Mouse (Mus musculus): ENCODE measurements around the gene Eif4ebp2.

Gene Eif4ebp2

DNA sequence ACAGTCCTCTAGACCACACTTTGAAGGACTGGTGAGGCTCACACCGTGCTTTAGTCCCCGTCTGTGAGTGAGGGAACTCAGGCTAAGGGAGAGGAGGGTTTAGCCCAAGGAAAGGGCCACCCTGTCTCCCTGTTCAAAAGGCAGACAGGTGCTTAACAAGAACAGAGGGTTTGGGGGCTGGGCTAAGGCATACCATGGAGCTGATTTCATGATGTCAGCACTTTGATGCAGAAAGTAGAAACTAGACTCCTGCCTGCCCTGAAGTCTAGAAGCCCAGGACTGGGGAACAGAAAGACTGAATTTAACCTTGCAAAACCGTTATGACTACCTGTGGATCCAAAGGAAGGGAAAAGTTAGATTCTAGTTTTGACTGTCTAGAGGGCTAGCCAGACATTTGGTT lies 4.7 kb upstream of the Eif4ebp2 start:
- no peak for DNase-seq

DNA sequence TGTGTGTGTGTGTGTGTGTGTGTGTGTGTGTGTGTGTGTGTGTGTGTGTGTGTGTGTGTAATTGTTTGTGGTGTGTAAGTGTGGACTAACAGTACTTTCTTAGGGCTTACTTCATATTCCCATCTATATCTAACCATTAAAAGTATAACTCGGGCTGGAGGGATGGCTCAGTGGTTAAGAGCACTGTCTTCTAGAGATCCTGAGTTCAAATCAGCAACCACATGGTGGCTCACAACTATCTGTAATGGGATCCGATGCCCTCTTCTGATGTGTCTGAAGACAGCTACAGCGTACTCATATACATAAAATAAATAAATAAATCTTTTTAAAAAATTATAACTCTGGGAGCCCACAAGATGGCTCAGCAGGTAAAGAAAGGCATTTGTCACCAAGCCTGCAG lies 710 bp upstream of the Eif4ebp2 start:
- DNase-seq: peak in 1 of 2 experiments; percentile 22

GRCm38 (mm10) chr10:61451931-61452617 lies 387 bp downstream of the Eif4ebp2 start:
- peak; percentile 55 to 63 for DNase-seq

DNA sequence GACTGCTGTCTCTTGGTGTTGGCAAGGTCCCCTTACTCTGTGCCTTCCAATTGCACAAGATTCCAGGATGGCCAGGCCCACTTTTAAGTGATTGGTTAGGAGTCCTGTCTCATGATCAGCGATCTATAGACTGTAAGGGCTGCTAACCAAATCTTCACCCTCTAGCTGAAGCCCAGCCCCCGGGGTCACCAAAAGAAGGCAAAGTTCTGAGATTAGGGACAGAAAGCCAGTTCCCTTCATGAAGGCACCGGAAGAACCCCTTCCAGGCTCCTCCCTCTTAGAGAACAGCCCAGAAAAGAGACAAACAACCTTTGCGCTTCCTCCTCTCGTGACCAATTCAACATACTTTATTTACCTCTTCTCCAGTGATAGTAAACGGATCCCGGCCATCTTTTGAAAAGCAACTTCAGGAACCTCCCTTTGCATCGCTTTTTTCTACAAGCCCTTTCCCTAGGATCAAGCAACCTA lies 964 bp downstream of the Eif4ebp2 start:
- DNase-seq: peak; percentile 60 to 64

GRCm38 (mm10) chr10:61448834-61449233 lies 3.6 kb downstream of the Eif4ebp2 start:
- no peak for DNase-seq

- peak; percentile 51 to 57 for DNase-seq
Observed at GRCm38 (mm10) chr10:61447581-61448353, 4.7 kb downstream of the Eif4ebp2 start.

DNA sequence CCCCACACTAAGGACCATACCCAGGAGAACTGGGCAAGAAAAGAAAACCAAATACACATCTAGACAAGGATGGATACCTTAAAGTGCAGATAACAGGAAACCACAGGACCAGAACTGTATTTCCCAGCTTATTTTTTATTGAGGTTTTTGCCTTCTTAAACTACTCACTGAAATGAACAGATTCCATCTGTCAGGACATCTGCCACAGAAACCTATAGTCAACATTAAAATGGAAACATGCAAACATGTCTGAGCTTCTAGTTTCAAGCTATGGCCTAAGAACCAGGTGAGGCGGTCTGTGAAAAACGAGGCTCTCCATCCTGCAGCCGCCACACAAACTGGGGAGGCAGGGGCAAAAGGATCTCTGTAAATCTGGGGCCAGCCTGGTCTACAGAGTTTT lies 7.4 kb downstream of the Eif4ebp2 start:
- DNase-seq: no peak

- no peak for DNase-seq
Observed at GRCm38 (mm10) chr10:61443876-61444275, 8.6 kb downstream of the Eif4ebp2 start.

DNA sequence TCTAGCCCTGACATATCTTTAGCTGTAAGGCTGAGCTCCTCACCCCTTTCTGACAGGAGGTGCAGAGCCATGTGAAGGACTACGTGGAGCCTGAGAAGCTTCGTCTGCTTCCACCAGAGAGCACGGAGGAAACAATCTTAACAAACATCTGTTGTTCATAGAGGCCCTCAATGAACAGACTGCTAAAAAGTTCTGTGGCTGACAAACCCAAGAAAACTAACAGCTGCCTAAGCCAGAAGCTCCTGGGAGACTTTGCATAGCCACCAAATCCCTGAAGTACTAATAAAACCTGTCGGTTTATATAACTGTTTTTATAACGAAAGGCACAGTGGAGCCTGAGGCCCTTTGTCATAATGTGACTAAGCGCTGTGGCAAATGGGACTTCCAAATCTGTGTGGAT lies 9.0 kb downstream of the Eif4ebp2 start:
- DNase-seq: no peak

DNA sequence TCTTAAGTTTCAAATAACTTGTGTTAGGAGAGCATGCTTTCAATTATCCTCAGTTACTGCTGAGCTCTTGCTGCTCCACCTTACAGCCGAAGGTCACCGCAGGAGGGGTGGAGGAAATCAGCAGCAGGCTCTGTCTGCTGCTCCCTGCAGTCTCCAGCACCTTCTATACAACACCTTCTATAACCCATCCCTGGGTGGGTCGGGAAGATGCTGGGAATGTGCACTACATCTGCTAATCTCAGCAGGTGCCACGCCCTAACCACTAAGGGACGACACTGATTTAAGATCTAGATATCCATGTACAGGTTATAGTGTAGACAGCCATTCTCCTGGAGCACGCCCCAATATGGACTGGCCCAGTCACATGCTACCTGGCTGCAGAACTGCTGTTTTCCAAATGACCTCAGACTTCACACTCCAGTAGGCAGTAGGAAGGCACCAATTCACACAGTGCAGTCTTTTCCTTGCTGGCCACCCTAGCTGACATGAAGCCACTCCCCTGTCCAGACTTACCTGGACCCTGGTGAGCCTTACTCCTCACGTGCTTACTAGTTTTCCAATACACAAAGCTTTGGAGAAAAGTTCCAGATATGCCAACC lies 12.2 kb downstream of the Eif4ebp2 start:
- DNase-seq: no peak

DNA sequence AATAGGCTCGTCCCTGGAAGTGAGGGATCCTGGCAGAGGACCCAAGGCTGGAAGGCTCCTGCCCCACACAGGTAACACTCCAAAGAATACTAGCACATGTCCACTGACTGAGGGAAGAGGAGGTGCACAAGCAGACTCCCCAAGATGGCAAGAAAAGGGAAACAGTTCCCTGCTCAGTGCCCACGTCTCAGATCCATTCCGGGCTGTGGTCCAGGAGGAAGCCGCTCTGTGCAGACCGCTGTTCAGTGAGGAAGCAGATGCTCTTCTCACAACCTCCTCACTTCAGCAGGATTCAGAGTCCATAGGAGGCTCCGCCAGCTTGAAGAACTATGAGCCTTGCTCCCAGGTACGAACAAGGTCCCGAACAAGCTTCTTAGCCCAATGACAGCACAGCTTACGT lies 21.1 kb downstream of the Eif4ebp2 start:
- no peak for DNase-seq

DNA sequence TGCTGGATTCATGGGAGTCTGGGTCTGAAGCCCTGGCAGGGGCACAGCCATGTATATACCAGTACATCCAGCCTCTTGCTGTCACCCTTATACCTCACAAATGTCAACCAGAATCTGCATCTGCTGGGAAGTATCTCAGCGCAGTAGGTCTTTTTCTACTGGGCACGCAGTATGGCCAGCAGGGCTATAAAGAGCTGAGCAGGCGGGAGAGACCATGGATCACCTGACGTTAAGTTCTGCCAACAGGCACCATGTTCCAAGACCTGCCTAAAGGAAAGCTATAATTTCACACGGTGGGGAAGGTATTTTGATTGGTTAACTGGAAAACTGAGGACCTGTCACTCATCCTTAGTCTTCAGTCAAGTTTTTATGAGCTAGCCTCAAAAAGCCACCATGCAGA lies 23.4 kb downstream of the Eif4ebp2 start:
- DNase-seq: no peak

- DNase-seq: no peak
Observed at GRCm38 (mm10) chr10:61428416-61428815, 24.0 kb downstream of the Eif4ebp2 start.

GRCm38 (mm10) chr10:61427951-61428350 lies 24.5 kb downstream of the Eif4ebp2 start:
- no peak for DNase-seq

- no peak for DNase-seq
Observed at GRCm38 (mm10) chr10:61426251-61426757, 26.2 kb downstream of the Eif4ebp2 start.

GRCm38 (mm10) chr10:61425047-61425446 lies 27.4 kb downstream of the Eif4ebp2 start:
- DNase-seq: no peak

DNA sequence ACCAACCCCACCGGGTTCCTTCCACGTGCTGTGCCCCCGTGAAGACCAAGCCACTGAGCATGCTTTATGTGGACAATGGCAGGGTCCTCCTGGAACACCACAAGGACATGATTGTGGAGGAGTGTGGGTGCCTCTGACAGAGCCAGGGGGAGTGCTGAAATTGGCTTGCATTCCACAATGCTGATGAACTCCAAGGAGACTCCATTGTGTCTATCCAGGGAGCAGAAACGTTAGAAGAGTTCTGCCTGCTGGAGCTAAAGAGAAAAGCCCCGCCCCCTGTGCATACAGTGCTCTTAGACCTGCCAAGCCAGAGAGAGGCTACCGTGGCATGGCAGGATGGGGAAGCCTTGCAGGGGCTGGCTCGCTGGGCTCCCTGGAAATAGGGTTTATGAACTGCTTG lies 28.0 kb downstream of the Eif4ebp2 start:
- DNase-seq: no peak

GRCm38 (mm10) chr10:61423289-61423688 lies 29.2 kb downstream of the Eif4ebp2 start:
- DNase-seq: peak; percentile 38 to 50

DNA sequence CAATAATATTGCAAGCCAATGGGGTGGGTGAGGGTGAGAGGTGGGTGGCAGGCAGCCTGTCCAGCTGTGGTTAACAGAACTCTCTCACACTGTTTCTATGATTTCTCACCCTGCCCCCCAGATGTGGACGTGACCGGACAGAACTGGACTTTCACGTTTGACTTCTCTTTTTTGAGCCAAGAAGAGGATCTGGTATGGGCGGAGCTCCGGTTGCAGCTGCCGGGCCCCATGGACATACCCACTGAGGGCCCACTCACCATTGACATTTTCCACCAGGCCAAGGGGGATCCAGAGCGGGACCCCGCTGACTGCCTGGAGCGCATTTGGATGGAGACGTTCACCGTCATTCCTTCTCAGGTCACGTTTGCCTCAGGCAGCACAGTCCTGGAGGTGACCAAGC lies 29.6 kb downstream of the Eif4ebp2 start:
- no peak for DNase-seq

DNA sequence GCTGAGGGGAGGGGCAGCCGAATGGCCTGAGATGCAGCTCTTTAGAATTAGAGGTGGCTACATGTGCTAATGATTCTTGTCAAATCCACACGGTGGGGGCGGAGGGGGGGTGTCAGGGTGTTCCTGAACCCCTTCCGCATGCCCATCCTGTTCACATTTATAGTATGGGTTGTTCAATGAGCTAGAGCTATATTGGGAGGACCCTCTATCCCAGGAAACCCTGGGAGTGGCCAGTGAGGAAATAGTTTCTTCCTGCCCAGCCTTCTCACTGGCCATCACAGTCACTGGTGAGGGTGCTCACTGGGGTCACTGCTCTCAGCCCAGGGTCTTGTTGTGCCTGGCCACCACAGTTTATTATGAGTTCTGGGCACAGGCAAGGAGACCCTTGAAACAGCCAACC lies 32.5 kb downstream of the Eif4ebp2 start:
- no peak for DNase-seq

GRCm38 (mm10) chr10:61419146-61419545 lies 33.3 kb downstream of the Eif4ebp2 start:
- DNase-seq: no peak

DNA sequence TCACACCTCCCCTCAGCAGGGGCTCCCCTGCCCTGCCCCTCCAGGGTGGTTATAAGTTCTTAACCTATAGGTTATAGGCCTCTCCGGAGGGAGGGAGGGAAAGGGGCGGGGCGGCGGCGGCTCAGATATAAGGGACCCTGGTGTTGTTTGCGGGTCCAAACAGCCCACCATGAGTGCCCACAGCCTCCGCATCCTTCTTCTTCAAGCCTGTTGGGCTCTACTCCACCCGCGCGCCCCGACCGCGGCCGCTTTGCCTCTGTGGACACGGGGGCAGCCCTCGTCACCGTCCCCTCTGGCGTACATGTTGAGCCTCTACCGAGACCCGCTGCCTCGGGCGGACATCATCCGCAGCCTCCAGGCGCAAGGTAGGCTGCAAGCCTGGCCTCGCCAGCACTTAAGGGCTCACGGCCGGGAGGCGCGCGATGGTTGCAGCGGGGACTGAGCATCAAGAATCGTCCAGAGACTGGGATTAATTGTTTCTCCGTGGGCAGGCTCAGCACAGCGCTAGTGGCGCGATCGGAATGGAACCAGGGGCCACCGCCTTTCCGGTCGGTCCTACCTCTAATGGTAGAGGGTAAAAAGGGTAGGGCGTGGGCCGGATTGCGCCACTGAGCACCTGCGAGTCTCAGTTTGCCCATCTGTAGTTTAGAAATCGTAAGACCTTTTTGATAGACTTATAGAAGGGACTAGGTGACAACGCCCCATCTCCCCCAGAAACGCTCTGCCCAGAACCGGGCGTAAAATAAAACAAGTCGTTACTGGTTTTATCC lies 34.1 kb downstream of the Eif4ebp2 start:
- DNase-seq: peak; percentile 10 to 14

DNA sequence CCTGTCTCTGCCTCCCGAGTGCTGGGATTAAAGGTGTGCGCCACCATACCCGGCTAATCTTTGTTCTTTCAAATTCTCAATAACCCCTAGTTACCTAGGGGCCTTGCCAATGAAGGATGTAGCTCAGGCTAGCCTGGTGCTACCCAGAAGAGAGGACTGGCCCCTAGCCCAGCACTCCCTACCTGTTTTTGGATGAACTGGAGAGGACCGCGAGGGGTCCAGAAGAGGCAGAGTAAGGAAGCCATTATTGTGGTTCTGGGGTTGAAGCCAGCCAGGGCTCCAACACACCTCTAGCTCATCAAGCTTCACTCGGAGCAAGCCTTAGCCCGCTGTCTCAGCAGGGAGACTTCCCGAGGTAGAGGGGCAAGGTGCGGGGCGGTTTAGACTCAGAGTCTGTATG lies 34.8 kb downstream of the Eif4ebp2 start, which contains the start of gene Nodal:
TSS of gene Nodal (plus strand) at position 301 of the 400 bp plus-strand sequence.
- DNase-seq: no peak

All from B cell, adult 2 months (primary cell).